Mouse (Mus musculus) macrophage (primary cell): ENCODE data around the gene Vamp1. TPM values are rescaled to one million over a fixed set of nuclear protein-coding genes. Genes with fewer than 3 reads are reported as not detected.
A peak's percentile ranks its signal among the peaks of the same experiment; 100 is the strongest.
"Not testable (repeated sequence)": the region's sequence is repeated elsewhere in the genome, so short reads cannot be mapped to it uniquely, and the experiment has no call there.

Source experiments
- H3K27ac ChIP-seq: fragments of 350-480 bp; formaldehyde crosslinking; 2 replicates; pipeline ENCODE4 v1.9.0; 2021
- H3K36me3 ChIP-seq: fragments of 350-480 bp; formaldehyde crosslinking; 2 replicates; pipeline ENCODE4 v1.9.0; 2021; ENCODE audit errors: inconsistent target
- H3K4me3 ChIP-seq: fragments of 350-480 bp; formaldehyde crosslinking; 2 replicates; pipeline ENCODE4 v1.9.0; 2021; ENCODE audit errors: inconsistent target
- H3K79me2 ChIP-seq: fragments of 350-480 bp; formaldehyde crosslinking; 2 replicates; pipeline ENCODE4 v1.9.0; 2021; ENCODE audit errors: inconsistent target
- WGBS: methylation state at CpG from one replicate; pipeline ENCODE4 v1.1.7; 2026; ENCODE audit warnings: inconsistent platforms; ENCODE audit not compliant: missing documents; 5-methylcytosine and 5-hydroxymethylcytosine counted together
- polyA plus RNA-seq: library from polyadenylated mRNA; stranded (reverse); fragments of 250-400 nt; gene quantifications from 3 replicates; pipeline ENCODE4 v1.2.4, GENCODE M21; 2018; ENCODE audit warnings: inconsistent platforms

Gene Vamp1
- polyA plus RNA-seq, 1 experiment from 2014 or later: 6.3 TPM

- H3K36me3 ChIP-seq: no peaks in the 10 kb centered on the region
- no peak overlapping the region for H3K4me3 ChIP-seq
- H3K27ac ChIP-seq: peak overlapping the region; percentile 73
- no peaks in the 10 kb centered on the region for H3K79me2 ChIP-seq
- 67% methylated on average over 10 of the region's 10 CpGs for WGBS
Measured at GRCm38 (mm10) chr6:125272228-125272785, 57.0 kb downstream of the Vamp1 start.

GRCm38 (mm10) chr6:125274841-125275563 is 59.7 kb downstream of the Vamp1 start:
- Histone ChIP-seq H3K79me2 (no peaks in the 10 kb centered on the region), H3K27ac (no peak overlapping the region), H3K36me3 (no peaks in the 10 kb centered on the region), H3K4me3 (no peak overlapping the region)
- 66% methylated on average over 14 of the region's 15 CpGs for WGBS

GRCm38 (mm10) chr6:125279729-125280128 is 64.4 kb downstream of the Vamp1 start:
- 38% methylated on average over 8 of the region's 8 CpGs for WGBS
- H3K27ac ChIP-seq: no peak overlapping the region
- H3K79me2 ChIP-seq: no peaks in the 10 kb centered on the region
- no peaks in the 10 kb centered on the region for H3K36me3 ChIP-seq
- no peak overlapping the region for H3K4me3 ChIP-seq

GRCm38 (mm10) chr6:125282721-125283120 is 67.4 kb downstream of the Vamp1 start:
- H3K4me3 ChIP-seq, H3K79me2 ChIP-seq, H3K36me3 ChIP-seq, H3K27ac ChIP-seq: not testable (repeated sequence)
- 98% methylated on average over 12 of the region's 13 CpGs for WGBS

GRCm38 (mm10) chr6:125284250-125284649 is 68.9 kb downstream of the Vamp1 start:
- H3K27ac ChIP-seq: no peak overlapping the region
- no peaks in the 10 kb centered on the region for H3K36me3 ChIP-seq
- no peak overlapping the region for H3K4me3 ChIP-seq
- 76% methylated on average over 8 of the region's 8 CpGs for WGBS
- H3K79me2 ChIP-seq: no peaks in the 10 kb centered on the region

GRCm38 (mm10) chr6:125284751-125285150 is 69.4 kb downstream of the Vamp1 start:
- no peaks in the 10 kb centered on the region for H3K36me3 ChIP-seq
- no peaks in the 10 kb centered on the region for H3K79me2 ChIP-seq
- no peak overlapping the region for H3K4me3 ChIP-seq
- WGBS: 96% methylated on average over 7 of the region's 7 CpGs
- no peak overlapping the region for H3K27ac ChIP-seq

- Histone ChIP-seq H3K79me2 (no peaks in the 10 kb centered on the region), H3K4me3 (no peak within 1 kb of the TSS), H3K27ac (no peak within 1 kb of the TSS), H3K36me3 (no peaks in the 10 kb centered on the region)
- WGBS: 95% methylated on average over 15 of the region's 22 CpGs
Measured at GRCm38 (mm10) chr6:125285890-125286289, 70.5 kb downstream of the Vamp1 start, which contains the start of gene Tuba3a. Gene Tuba3a, minus strand, starts transcription at chr6:125286042.

- 95% methylated on average over 4 of the region's 4 CpGs for WGBS
- Histone ChIP-seq H3K4me3 (no peak overlapping the region), H3K36me3 (no peaks in the 10 kb centered on the region)
Measured at GRCm38 (mm10) chr6:125286944-125287343, 71.6 kb downstream of the Vamp1 start.

GRCm38 (mm10) chr6:125288730-125289129 is 73.4 kb downstream of the Vamp1 start:
- Histone ChIP-seq H3K79me2 (no peaks in the 10 kb centered on the region), H3K36me3 (no peaks in the 10 kb centered on the region), H3K4me3 (no peak overlapping the region), H3K27ac (no peak overlapping the region)
- 84% methylated on average over 5 of the region's 5 CpGs for WGBS

More at GRCm38 (mm10) chr6:125286944-125287343, 71.6 kb downstream of the Vamp1 start:
- Histone ChIP-seq H3K27ac (no peak overlapping the region), H3K79me2 (no peaks in the 10 kb centered on the region)

- Histone ChIP-seq H3K27ac (no peak overlapping the region), H3K79me2 (no peaks in the 10 kb centered on the region), H3K36me3 (no peaks in the 10 kb centered on the region), H3K4me3 (no peak overlapping the region)
- WGBS: 86% methylated on average over 4 of the region's 4 CpGs
Measured at GRCm38 (mm10) chr6:125291329-125291728, 76.0 kb downstream of the Vamp1 start.

- Histone ChIP-seq H3K36me3 (no peaks in the 10 kb centered on the region), H3K79me2 (no peaks in the 10 kb centered on the region), H3K4me3 (no peak overlapping the region), H3K27ac (no peak overlapping the region)
- 95% methylated on average over 7 of the region's 7 CpGs for WGBS
Measured at GRCm38 (mm10) chr6:125292256-125292655, 76.9 kb downstream of the Vamp1 start.

- 58% methylated on average over 4 of the region's 4 CpGs for WGBS
- H3K27ac ChIP-seq: no peak overlapping the region
- H3K79me2 ChIP-seq: no peaks in the 10 kb centered on the region
Measured at GRCm38 (mm10) chr6:125294049-125294448, 78.7 kb downstream of the Vamp1 start.

More at GRCm38 (mm10) chr6:125294049-125294448, 78.7 kb downstream of the Vamp1 start:
- no peaks in the 10 kb centered on the region for H3K36me3 ChIP-seq
- no peak overlapping the region for H3K4me3 ChIP-seq

Other genes starting within 250 kb of the Vamp1 start
- gene Pianp, start 218.9 kb upstream of the Vamp1 start, polyA plus RNA-seq: 10.8 to 32.4 TPM (median 17.5 TPM) in 3 replicates
- 35.4 to 57.8 TPM (median 41.9 TPM) in 3 replicates for gene Zfp384, start 206.4 kb upstream of the Vamp1 start, polyA plus RNA-seq
- gene Ing4, start 175.8 kb upstream of the Vamp1 start, polyA plus RNA-seq: 40.7 to 67.3 TPM (median 57.5 TPM) in 3 replicates
- gene Acrbp, start 165.9 kb upstream of the Vamp1 start, polyA plus RNA-seq: 1.4 to 5.9 TPM (median 3.2 TPM) in 3 replicates
- gene Lpar5, start 147.6 kb upstream of the Vamp1 start, polyA plus RNA-seq: 10.0 to 28.0 TPM (median 23.5 TPM) in 3 replicates
- 102 to 280 TPM (median 126 TPM) in 3 replicates for gene Chd4, start 119.6 kb upstream of the Vamp1 start, polyA plus RNA-seq
- 15.3 to 47.0 TPM (median 23.8 TPM) in 3 replicates for gene Nop2, start 83.6 kb upstream of the Vamp1 start, polyA plus RNA-seq
- 14.3 to 29.7 TPM (median 18.2 TPM) in 3 replicates for gene Iffo1, start 70.3 kb upstream of the Vamp1 start, polyA plus RNA-seq
- gene Gapdh, start 49.1 kb upstream of the Vamp1 start, polyA plus RNA-seq: 1,249 to 2,484 TPM (median 2,323 TPM) in 3 replicates
- 6.0 to 12.7 TPM (median 10.3 TPM) in 3 replicates for gene Ncapd2, start 23.9 kb upstream of the Vamp1 start, polyA plus RNA-seq
- 32.5 to 47.9 TPM (median 40.8 TPM) in 3 replicates for gene Mrpl51, start 23.8 kb upstream of the Vamp1 start, polyA plus RNA-seq
- gene Tapbpl, start 16.3 kb downstream of the Vamp1 start, polyA plus RNA-seq: 11.1 to 31.4 TPM (median 11.5 TPM) in 3 replicates
- not detected in 3 replicates for gene Cd27, start 21.5 kb downstream of the Vamp1 start, polyA plus RNA-seq
- gene Tuba3a, start 70.5 kb downstream of the Vamp1 start, polyA plus RNA-seq: not detected in 3 replicates
- 54.9 to 70.4 TPM (median 60.9 TPM) in 3 replicates for gene Ltbr, start 98.3 kb downstream of the Vamp1 start, polyA plus RNA-seq
- 0.93 to 1.8 TPM (median 1.3 TPM) in 3 replicates for gene Scnn1a, start 105.1 kb downstream of the Vamp1 start, polyA plus RNA-seq
- gene Tnfrsf1a, start 133.8 kb downstream of the Vamp1 start, polyA plus RNA-seq: 140 to 157 TPM (median 155 TPM) in 3 replicates
- gene Plekhg6, start 165.2 kb downstream of the Vamp1 start, polyA plus RNA-seq: not detected in 3 replicates